Mouse (Mus musculus) E14TG2a.4 (cell line): ENCODE data around the gene Glis1.

Source experiments
- CTCF ChIP-seq: conservative IDR thresholded peaks from 2 replicates; pipeline ENCODE4 v1.5.1; 2014; ENCODE audit warnings: low read length
- NANOG ChIP-seq: IDR thresholded peaks from 2 replicates; pipeline ENCODE4 v1.6.1; 2014; ENCODE audit warnings: borderline replicate concordance, low read length, mixed read lengths
- POU5F1 ChIP-seq: IDR thresholded peaks from 2 replicates; pipeline ENCODE4 v1.6.1; 2014; ENCODE audit warnings: low read length, borderline replicate concordance

GRCm38 (mm10) chr4:107502601-107503051 lies 68.2 kb downstream of the Glis1 start:
- no peak for TF ChIP-seq CTCF
- TF ChIP-seq NANOG, result no peak
- TF ChIP-seq POU5F1, result no peak
